Mouse (Mus musculus) layer of hippocampus, adult 9-10 months (tissue): Measurements from ENCODE around the gene Serpinc1.
"Not testable (repeated sequence)": the region's sequence is repeated elsewhere in the genome, so short reads cannot be mapped to it uniquely, and the experiment has no call there.

Experiments
- DNase-seq: peaks from one replicate; pipeline ENCODE4 v3.0.0; 2022; ENCODE audit warnings: low spot score

Serpinc1 gene

GRCm38 (mm10) chr1:161025410-161026210, 47.2 kb downstream of the Serpinc1 start:
- no peak for DNase-seq

- DNase-seq, result no peak
These were observed 48.8 kb downstream of the Serpinc1 start for GRCm38 (mm10) chr1:161027196-161027595.

- not testable (repeated sequence) for DNase-seq
These were observed 50.0 kb downstream of the Serpinc1 start for GRCm38 (mm10) chr1:161028427-161028826.

GRCm38 (mm10) chr1:161030058-161030457, 51.7 kb downstream of the Serpinc1 start:
- DNase-seq, result no peak

- no peak for DNase-seq
These were observed 53.5 kb downstream of the Serpinc1 start for GRCm38 (mm10) chr1:161031881-161032280.

GRCm38 (mm10) chr1:161032345-161032744, 54.0 kb downstream of the Serpinc1 start:
- DNase-seq, result no peak

- DNase-seq, result no peak
These were observed 55.6 kb downstream of the Serpinc1 start for GRCm38 (mm10) chr1:161033856-161034434.

GRCm38 (mm10) chr1:161034435-161035280, 56.3 kb downstream of the Serpinc1 start, which contains the start of gene Zbtb37:
Gene Zbtb37 (minus strand): TSS chr1:161034849.
- DNase-seq, result peak; percentile 98

GRCm38 (mm10) chr1:161035281-161035785, 56.9 kb downstream of the Serpinc1 start:
- no peak for DNase-seq

- no peak for DNase-seq
These were observed 57.5 kb downstream of the Serpinc1 start for GRCm38 (mm10) chr1:161035786-161036404.

GRCm38 (mm10) chr1:161036411-161036841, 58.0 kb downstream of the Serpinc1 start:
- no peak for DNase-seq

GRCm38 (mm10) chr1:161037026-161037425, 58.6 kb downstream of the Serpinc1 start:
- DNase-seq, result no peak

- DNase-seq, result no peak
These were observed 59.2 kb downstream of the Serpinc1 start for GRCm38 (mm10) chr1:161037599-161037998.

- DNase-seq, result no peak
These were observed 59.6 kb downstream of the Serpinc1 start for GRCm38 (mm10) chr1:161038004-161038403.

GRCm38 (mm10) chr1:161038968-161039721, 60.8 kb downstream of the Serpinc1 start:
- no peak for DNase-seq

- no peak for DNase-seq
These were observed 61.5 kb downstream of the Serpinc1 start for GRCm38 (mm10) chr1:161039741-161040425.

- no peak for DNase-seq
These were observed 62.0 kb downstream of the Serpinc1 start for GRCm38 (mm10) chr1:161040426-161040770.

GRCm38 (mm10) chr1:161040855-161041254, 62.5 kb downstream of the Serpinc1 start:
- DNase-seq, result no peak

- no peak for DNase-seq
These were observed 63.1 kb downstream of the Serpinc1 start for GRCm38 (mm10) chr1:161041261-161042020.

- DNase-seq, result no peak
These were observed 68.6 kb downstream of the Serpinc1 start for GRCm38 (mm10) chr1:161046972-161047371.
